Mouse (Mus musculus): ENCODE measurements around the gene Inhbc. TPM values are rescaled to one million over a fixed set of nuclear protein-coding genes. Genes with fewer than 3 reads are reported as not detected.

Gene Inhbc
- polyA plus RNA-seq (2015; fragmentation: Nextera tagmentation; extraction: Ambion mirVana), result not detected in 2 replicates

GRCm38 (mm10) chr10:127369834-127370820, at the start of gene Inhbc:
Gene Inhbc, minus strand, starts transcription at chr10:127370431.
- Histone ChIP-seq H3K27ac (no peak within 1 kb of the TSS), H3K4me3 (no peak within 1 kb of the TSS), H3K4me1 (no peaks in the 10 kb centered on the region), H3K36me3 (no peaks in the 10 kb centered on the region), H3K4me2 (replicated peaks) (no peak within 1 kb of the TSS), H3K27me3 (no peaks in the 10 kb centered on the region), H3K9ac (no peak within 1 kb of the TSS), H3K9me3 (no peaks in the 10 kb centered on the region)
- 78% methylated on average over 22 of the region's 22 CpGs for WGBS
- no peak for ATAC-seq (ENCODE audit: low FRiP score, low read depth)

GRCm38 (mm10) chr10:127414141-127414540, 43.9 kb upstream of the Inhbc start:
- ATAC-seq (ENCODE audit: low FRiP score, low read depth), result no peak
- Histone ChIP-seq H3K27me3 (no peaks in the 10 kb centered on the region), H3K36me3 (peaks cover 10% of the 10 kb centered on the region; the same call in 1 of the 2 replicates), H3K9ac (no peak overlapping the region), H3K4me1 (peaks cover 9% of the 10 kb centered on the region; the same call in 1 of the 2 replicates), H3K9me3 (no peaks in the 10 kb centered on the region), H3K4me3 (no peak overlapping the region), H3K4me2 (replicated peaks) (no peak overlapping the region), H3K27ac (no peak overlapping the region)
- 74% methylated on average over 3 of the region's 3 CpGs for WGBS

GRCm38 (mm10) chr10:127413585-127413984, 43.4 kb upstream of the Inhbc start:
- WGBS, result 82% methylated on average over 1 of the region's 1 CpGs
- ATAC-seq (ENCODE audit: low FRiP score, low read depth), result no peak

DNA sequence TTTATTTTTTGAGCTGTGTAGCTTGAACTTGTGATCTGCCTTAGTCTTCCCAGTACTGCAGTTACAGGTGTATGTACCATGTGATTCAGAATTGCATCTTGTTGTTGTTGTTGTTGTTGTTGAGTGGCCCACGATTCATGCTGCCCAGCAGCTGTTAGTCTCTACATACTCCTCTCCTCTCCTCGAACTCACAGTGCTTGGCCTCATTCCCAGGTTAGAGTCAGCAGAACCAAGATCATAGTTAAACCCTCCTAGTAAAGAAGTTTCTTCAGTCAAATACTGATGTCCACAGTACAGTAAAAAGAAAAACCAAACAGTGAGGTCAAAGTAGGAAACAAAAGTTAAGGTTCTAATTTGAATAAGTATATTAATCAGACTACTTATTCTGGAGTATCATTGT, 42.5 kb upstream of the Inhbc start:
- Histone ChIP-seq H3K27me3 (no peaks in the 10 kb centered on the region), H3K4me1 (peaks cover 6% of the 10 kb centered on the region; the same call in 1 of the 2 replicates), H3K9me3 (no peaks in the 10 kb centered on the region), H3K9ac (no peak overlapping the region), H3K27ac (no peak overlapping the region), H3K36me3 (peaks cover 13% of the 10 kb centered on the region; the same call in 1 of the 2 replicates), H3K4me2 (replicated peaks) (no peak overlapping the region), H3K4me3 (no peak overlapping the region)
- no peak for ATAC-seq (ENCODE audit: low FRiP score, low read depth)
- WGBS, result 70% methylated on average over 2 of the region's 2 CpGs

More at GRCm38 (mm10) chr10:127413585-127413984, 43.4 kb upstream of the Inhbc start:
- Histone ChIP-seq H3K4me1 (peaks cover 6% of the 10 kb centered on the region; the same call in 1 of the 2 replicates), H3K27me3 (no peaks in the 10 kb centered on the region), H3K36me3 (peaks cover 13% of the 10 kb centered on the region; the same call in 1 of the 2 replicates), H3K4me3 (no peak overlapping the region), H3K27ac (no peak overlapping the region), H3K9ac (no peak overlapping the region), H3K9me3 (no peaks in the 10 kb centered on the region), H3K4me2 (replicated peaks) (no peak overlapping the region)

DNA sequence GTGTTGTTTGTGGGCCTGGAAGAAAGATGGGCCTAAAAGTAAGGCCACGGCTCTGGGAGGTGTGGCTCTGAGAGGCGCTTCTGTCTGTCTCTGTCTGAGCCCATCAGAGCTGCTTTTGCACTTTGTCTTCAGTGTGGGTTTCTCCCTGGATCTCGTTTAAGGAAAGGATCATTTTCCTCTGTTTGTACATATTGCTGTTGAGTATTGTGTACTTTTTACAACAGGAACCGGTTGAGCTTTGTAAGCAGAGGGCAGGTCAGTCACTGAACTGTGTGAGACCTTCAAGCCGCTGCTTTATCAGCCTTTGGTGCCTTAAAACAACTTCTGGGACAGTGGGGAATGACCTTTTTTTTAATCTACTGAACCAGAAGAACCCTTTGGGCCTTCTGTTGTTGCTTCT, 41.9 kb upstream of the Inhbc start:
- peaks cover 6% of the 10 kb centered on the region; the same call in 1 of the 2 replicates for H3K4me1 ChIP-seq
- H3K36me3 ChIP-seq, result peaks cover 13% of the 10 kb centered on the region; the same call in 1 of the 2 replicates
- ATAC-seq (ENCODE audit: low FRiP score, low read depth), result no peak
- no peaks in the 10 kb centered on the region for H3K27me3 ChIP-seq
- no peak overlapping the region for H3K27ac ChIP-seq
- H3K9ac ChIP-seq, result no peak overlapping the region
- no peak overlapping the region for H3K4me3 ChIP-seq
- 64% methylated on average over 5 of the region's 5 CpGs for WGBS
- no peaks in the 10 kb centered on the region for H3K9me3 ChIP-seq
- no peak overlapping the region for H3K4me2 ChIP-seq (replicated peaks)

DNA sequence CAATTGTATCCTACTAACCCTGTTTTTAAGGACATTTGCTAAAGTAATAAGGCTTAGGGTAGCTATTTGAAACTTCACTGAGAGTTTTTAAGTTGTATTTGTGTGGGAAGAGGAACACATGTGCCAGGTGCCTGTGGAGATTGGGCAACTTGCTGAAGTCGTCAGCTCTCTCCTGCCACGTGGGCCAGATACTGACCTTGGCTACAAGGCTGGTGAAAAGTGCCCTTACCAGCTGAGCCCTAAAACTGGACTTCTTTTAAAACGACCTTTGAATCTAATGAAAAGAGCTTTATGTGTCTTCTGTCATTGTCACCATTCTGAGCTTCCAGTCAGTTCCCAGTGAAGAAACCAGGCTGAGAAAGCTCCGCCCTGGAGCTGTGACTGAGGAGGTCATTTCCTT, 37.2 kb upstream of the Inhbc start:
- Histone ChIP-seq H3K4me3 (no peak overlapping the region), H3K9me3 (no peaks in the 10 kb centered on the region), H3K4me1 (no peaks in the 10 kb centered on the region), H3K27me3 (no peaks in the 10 kb centered on the region), H3K4me2 (replicated peaks) (no peak overlapping the region), H3K9ac (no peak overlapping the region), H3K27ac (no peak overlapping the region), H3K36me3 (peaks cover 19% of the 10 kb centered on the region)
- 58% methylated on average over 4 of the region's 4 CpGs for WGBS
- ATAC-seq (ENCODE audit: low FRiP score, low read depth), result no peak

DNA sequence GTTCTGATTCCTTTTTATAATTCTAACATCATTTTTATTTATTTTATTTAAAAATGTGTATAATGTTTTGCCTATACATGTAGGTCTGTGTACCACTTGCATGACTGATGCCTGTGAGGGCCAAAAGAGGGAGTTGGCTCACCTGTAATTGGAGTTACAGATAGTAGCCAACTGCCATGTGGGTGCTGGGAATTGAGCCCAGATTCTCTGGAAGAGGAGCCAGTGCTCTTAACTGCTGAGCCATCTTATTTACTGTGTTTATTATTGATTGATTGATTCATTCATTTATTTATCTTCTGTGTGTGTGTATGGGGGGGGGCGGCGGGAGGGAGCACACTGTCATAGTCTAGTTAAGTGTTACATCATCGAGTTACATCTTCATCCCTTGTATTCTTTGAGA, 34.5 kb upstream of the Inhbc start:
- 93% methylated on average over 3 of the region's 3 CpGs for WGBS
- H3K4me1 ChIP-seq, result no peaks in the 10 kb centered on the region
- H3K36me3 ChIP-seq, result peaks cover 46% of the 10 kb centered on the region
- H3K27ac ChIP-seq, result no peak overlapping the region
- H3K4me2 ChIP-seq (replicated peaks), result no peak overlapping the region
- no peak overlapping the region for H3K4me3 ChIP-seq
- ATAC-seq (ENCODE audit: low FRiP score, low read depth), result no peak
- H3K9ac ChIP-seq, result no peak overlapping the region
- H3K27me3 ChIP-seq, result no peaks in the 10 kb centered on the region
- H3K9me3 ChIP-seq, result no peaks in the 10 kb centered on the region

DNA sequence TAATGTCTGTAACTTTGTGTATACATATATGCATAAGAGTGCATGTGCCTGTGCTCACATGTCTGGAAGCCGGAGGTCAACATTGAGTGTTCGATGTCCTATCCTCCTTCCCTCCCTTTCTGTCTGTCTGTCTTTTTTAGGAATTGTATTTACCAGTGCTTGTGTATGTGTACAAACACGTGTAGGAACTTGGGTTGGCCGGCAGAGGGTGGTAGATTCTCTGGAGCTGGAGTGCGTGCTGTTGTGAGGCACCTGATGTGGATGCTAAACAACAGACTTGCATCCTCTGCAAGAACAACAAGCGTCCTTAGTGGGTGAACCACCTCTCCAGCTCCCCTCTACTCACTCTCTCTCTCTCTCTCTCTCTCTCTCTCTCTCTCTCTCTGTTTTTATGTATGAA, 21.5 kb upstream of the Inhbc start:
- Histone ChIP-seq H3K36me3 (peaks cover 38% of the 10 kb centered on the region), H3K4me1 (no peaks in the 10 kb centered on the region), H3K9me3 (no peaks in the 10 kb centered on the region), H3K27ac (no peak overlapping the region), H3K27me3 (no peaks in the 10 kb centered on the region), H3K4me3 (no peak overlapping the region), H3K4me2 (replicated peaks) (no peak overlapping the region), H3K9ac (no peak overlapping the region)
- 83% methylated on average over 6 of the region's 6 CpGs for WGBS
- ATAC-seq (ENCODE audit: low FRiP score, low read depth), result no peak

DNA sequence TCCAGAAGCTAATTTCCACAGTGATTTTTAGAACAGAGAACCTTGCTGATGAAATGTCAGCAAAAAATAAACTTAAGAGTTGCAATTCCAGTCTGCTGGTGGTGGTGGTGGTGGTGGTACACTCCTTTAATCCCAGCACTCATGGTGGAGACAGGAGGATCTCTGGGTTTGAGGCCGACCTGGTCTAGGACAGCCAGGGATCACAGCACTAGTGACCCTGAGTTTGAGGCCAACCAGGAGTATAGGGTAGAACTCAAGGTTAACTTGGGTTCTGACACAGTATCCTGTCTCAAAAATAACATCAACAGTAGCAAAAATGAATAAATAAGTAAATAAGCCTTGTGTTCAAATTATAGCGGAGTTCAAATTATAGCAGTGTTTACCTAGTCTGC, 11.5 kb upstream of the Inhbc start:
- ATAC-seq (ENCODE audit: low FRiP score, low read depth), result no peak
- peak overlapping the region; percentile 86 for H3K9ac ChIP-seq
- peaks cover 15% of the 10 kb centered on the region for H3K4me1 ChIP-seq
- H3K4me2 ChIP-seq (replicated peaks), result peak overlapping the region; percentile 69
- no peaks in the 10 kb centered on the region for H3K9me3 ChIP-seq
- H3K27me3 ChIP-seq, result no peaks in the 10 kb centered on the region
- H3K4me3 ChIP-seq, result peak overlapping the region; percentile 69
- H3K27ac ChIP-seq, result peak overlapping the region; percentile 94
- 53% methylated on average over 2 of the region's 2 CpGs for WGBS
- no peaks in the 10 kb centered on the region for H3K36me3 ChIP-seq

GRCm38 (mm10) chr10:127380767-127381742, 10.8 kb upstream of the Inhbc start:
- H3K9me3 ChIP-seq, result no peaks in the 10 kb centered on the region
- H3K9ac ChIP-seq, result peak overlapping the region; percentile 86
- peaks cover 15% of the 10 kb centered on the region for H3K4me1 ChIP-seq
- ATAC-seq (ENCODE audit: low FRiP score, low read depth), result peak; percentile 82
- H3K27me3 ChIP-seq, result no peaks in the 10 kb centered on the region
- no peaks in the 10 kb centered on the region for H3K36me3 ChIP-seq
- H3K27ac ChIP-seq, result peak overlapping the region; percentile 94
- peak overlapping the region; percentile 69 for H3K4me3 ChIP-seq
- peak overlapping the region; percentile 69 for H3K4me2 ChIP-seq (replicated peaks)
- under 1% methylated on average over 54 of the region's 79 CpGs for WGBS

DNA sequence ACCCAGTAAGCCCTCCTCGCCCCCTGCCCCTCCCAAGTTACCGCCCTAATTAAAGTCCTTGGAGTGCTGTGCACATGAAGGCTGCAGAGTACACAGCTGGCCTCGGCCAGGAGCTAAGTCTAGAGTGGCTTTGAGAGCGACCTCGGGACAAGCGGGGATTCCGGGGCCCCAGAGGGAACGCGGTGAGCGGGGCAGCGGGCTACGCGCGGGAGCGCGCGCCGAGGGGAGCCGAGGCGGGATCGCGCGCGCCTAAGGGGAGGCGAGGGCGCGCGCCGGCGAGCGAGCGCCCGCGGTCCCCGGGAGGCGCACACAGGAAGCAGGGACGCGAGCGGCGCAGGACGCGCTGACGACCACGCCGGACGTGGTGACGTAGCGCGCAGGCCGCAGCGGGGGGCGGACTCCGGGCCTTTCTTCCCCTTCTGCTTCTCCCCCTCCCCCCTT, 10.0 kb upstream of the Inhbc start, which contains the start of gene R3hdm2:
Gene R3hdm2 (plus strand): TSS at position 77 of the 441 bp plus-strand sequence.
- peak within 1 kb of the TSS; percentile 86 for H3K9ac ChIP-seq
- no peaks in the 10 kb centered on the region for H3K27me3 ChIP-seq
- peak within 1 kb of the TSS; percentile 94 for H3K27ac ChIP-seq
- no peaks in the 10 kb centered on the region for H3K36me3 ChIP-seq
- ATAC-seq (ENCODE audit: low FRiP score, low read depth), result peak; percentile 96
- H3K4me3 ChIP-seq, result peak within 1 kb of the TSS; percentile 69
- under 1% methylated on average over 47 of the region's 53 CpGs for WGBS
- peak within 1 kb of the TSS; percentile 69 for H3K4me2 ChIP-seq (replicated peaks)
- peaks cover 15% of the 10 kb centered on the region for H3K4me1 ChIP-seq
- no peaks in the 10 kb centered on the region for H3K9me3 ChIP-seq

Measured in limb, embryonic 13.5 days (tissue).